Mouse (Mus musculus): Measurements from ENCODE around the gene Cic.
"Not testable (repeated sequence)": the region's sequence is repeated elsewhere in the genome, so short reads cannot be mapped to it uniquely, and the experiment has no call there.

Gene Cic

DNA sequence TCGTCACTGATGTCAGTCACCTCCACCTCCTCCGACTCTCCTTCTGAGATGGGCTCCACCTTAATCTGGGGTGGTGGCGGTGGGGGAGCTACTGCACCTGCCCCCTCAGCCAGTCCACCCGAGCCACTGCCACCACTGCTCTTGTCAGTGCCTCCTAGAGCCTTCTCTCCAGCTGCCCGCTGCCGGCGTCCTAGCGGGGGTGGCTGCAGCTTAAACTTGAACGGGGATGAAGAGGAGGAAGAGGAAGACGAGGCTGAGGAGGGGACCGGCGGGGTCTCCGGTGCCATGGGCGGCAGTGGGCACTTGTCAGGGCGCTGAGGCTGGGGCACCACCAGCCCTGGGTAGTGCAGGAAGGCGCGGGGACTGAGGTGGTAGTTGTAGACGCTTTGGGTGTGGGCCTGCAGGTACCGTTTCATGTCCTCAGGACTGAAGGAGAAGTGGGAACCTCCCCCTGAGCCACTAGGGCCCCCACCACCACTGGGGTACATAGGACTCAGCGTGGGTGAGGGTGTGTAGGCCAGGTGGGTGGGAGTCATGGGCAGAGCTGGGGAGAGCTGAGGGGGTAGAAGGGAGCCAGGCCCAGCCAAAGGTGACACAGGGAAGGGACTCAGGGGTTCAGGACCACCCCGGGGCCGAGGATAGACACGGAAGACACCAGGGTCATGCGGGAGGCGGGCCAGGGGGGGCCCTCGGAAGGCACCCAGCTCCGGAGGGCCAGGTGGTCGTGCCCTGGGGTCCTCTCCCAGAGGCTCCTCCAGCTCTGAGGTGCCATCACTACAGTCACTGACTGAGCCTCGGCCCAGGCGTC, 22.7 kb upstream of the Cic start:
- DNase-seq = no peak

DNA sequence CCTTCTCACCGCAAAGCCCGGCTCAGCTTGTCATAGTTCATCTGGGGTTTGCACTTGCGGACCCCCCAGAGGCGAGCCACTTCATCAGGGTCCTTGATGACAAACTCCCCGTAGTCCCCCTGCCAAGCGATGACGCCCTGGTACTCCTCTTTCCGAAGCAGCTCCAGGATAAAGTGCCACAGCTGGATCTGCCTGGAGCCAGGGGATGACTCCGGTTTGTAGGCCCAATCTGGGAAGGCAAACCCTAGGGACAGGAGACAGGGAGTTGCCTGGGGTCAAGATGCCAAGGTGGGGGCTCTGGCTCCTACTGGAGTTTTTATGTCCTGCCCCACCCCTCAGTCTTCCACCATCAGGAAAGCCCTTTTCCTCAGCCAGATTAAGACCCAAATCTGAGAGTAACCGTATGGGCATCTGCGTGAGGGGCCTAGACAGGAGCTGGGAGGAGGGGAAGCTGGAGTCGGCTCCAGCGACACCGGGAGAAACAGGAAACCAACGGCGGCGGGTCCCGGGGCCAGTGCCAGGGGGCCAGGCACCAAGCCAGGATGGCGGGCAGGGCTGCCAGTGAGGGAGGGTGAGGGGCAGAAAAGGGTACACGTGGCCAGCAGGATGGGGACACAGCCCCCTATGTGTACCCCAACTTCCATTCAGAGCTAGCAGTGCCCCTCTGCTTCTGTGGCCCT, 21.3 kb upstream of the Cic start:
- DNase-seq = peak in 1 of 2 experiments; percentile 55

DNA sequence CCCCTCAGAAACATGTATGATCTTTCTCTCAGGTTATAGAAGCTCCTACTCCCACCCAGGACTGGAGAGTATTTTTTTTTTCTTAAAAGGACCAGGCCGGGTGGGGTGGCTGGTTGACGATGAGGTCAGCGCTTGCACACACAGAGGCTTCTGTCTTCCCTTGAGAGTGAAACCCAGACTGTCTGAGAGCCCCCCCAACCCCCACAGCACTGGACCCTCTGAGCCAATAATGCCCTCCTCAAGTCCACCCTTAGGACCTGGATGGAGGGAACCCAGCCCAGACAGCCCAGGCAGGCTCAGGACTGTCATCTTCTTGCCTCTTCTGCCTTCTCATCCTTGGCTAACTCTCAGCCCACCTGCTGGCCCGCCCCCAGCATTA, 20.8 kb upstream of the Cic start:
- DNase-seq = no peak

DNA sequence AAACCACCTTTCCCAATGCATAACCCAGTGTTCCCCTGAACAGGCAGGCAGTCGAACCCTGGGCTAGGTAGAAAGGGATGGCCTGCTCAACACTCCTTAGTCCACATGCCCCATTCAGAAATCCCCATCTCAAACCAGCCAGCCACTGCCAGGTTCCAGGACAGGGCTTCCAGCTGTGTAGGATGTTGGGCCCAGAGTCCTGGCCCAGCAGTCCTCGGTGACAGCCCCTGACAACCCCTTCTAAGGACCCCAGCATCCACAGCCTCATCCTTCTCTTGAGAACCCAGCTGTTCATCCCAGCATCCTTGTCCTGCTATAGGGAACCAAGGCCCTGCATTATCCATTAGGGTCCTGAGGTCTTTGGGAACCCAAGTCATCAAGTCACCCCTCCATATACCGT, 20.0 kb upstream of the Cic start:
- no peak for DNase-seq

DNA sequence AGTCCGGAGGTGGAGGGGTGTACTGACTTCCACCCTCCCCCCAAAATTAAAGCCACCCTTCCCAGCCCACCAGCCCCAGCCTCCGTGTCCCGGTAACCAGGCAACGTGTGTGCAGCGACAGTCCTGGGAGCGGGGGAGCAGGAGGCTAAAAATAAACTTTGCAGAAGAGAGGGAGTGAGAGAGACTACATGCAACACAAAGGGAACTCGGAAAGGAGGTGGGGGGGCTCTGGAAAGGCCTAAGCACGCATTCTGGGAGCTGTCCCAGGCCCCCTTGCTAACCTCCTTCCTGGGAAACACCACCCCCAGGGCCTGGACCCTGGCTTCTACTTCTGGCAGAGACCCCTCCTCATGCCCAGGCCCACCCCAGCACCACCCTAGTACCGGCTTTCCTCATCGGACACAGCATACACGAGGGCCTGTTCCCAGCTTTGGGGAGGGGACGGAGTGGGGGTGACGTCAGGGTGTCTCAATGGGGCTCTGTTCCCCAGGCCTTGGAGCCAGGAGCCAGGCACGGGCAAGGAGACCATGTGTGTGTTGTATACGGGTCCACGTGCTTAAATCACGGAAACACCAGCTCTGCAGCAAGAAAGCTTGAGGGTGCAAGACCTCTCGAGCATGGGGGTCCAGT, 19.4 kb upstream of the Cic start:
- DNase-seq = no peak

DNA sequence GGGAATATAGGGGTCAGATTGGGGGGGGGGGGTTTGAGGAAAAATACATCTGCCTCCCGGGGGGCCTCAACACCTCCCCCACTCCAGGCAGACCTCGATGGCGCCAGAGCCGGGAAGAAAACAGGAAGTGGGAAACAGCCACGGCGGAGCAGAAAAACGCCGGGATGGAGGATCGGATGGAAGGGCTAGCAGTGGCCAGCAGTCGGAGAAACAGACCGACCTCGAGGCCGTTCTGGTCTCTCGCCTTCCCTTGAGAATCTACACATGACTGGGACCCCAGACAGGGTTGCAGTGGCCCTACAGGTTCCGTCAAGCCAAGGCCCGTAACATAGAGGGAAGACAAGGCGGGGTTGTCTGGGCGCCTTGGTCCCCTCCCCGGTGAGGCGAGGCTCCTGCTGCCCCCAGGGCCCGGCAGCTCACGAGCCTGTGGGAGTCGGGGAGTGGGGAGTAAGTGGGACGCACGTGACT, 18.6 kb upstream of the Cic start:
- DNase-seq = no peak

DNA sequence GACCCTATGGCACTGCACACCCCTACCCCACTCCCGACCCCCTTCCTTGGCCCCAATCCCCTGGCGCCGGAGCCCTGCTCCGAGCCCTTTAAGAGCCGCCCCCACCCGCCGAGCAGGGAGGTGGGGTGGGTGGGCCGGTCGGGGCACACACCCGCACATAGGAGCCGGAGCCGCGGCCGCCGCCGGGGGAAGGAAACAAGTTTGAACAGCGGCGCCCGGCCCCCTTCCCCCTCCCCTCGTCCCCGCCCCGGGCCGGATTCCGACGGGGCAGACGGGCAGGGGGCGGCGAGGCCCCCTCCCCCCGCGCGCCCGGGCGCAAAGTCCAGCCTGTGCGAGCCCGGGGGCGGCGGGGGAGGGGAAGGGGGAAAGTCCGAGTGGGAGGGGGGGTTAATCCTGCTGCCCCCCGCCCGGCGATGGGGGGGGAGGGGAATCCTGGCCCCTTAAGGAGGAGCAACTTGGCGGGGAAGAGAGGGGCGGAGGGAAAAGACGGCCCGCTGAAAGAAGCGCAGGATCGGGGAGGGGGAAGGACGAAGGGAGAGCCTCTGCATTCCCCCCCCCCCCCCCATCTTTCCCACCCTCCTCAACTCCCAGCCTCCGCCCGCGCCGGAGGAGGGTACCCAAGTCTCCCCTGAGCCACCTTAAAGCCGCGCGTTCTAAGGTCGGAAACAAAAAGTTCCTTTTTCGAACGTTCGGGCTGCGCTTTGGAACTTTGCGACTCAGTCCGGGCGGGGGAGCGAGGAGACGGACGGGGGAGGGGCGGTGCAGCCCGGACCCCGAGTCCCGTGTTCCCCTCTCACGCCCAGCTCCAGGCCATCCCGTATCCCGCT, 18.0 kb upstream of the Cic start:
- peak; percentile 75 to 80 for DNase-seq

DNA sequence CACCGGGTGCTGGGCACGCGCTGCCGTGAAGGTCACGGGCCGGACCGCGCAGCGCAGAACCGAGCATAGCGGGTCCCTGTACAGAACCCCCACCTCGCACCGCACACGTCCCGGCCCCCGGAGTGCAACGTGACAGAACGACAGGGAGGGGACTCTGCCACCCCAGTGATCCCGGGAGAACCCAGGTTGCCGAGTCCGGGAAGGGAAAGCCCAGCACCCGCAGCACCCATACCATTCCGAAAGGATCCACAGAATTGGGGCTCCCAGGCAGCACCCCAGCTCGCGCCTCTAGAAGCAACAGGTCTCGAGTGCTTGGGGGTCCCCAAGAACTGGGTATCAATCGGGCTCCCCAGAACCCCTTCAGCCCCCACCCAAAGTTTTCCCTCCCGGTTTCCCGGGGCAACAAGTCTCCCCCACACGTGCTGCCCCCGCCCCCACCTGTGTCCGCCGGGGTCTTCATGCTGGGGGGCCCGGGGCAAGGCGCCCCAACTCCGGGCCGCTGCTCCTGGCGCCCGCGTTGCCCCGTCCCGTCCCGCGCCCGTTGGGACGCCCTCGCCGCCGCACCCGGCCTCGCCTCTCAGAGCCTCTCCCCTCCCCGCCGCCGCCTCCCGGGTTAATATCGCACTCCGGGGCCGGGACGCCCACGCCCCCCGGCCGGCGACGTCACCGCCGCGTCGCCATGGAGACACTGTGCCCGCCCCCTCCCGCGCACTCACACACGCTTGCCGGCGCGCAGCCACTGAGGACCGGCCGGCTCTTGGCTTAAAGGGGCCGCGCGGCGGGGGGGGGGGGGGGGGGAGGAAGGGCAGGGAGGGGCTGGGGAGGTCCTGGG, 17.1 kb upstream of the Cic start, which contains the start of gene Erf:
TSS of gene Erf (minus strand) at position 621 of the 832 bp plus-strand sequence.
- DNase-seq = peak; percentile 93 to 95

DNA sequence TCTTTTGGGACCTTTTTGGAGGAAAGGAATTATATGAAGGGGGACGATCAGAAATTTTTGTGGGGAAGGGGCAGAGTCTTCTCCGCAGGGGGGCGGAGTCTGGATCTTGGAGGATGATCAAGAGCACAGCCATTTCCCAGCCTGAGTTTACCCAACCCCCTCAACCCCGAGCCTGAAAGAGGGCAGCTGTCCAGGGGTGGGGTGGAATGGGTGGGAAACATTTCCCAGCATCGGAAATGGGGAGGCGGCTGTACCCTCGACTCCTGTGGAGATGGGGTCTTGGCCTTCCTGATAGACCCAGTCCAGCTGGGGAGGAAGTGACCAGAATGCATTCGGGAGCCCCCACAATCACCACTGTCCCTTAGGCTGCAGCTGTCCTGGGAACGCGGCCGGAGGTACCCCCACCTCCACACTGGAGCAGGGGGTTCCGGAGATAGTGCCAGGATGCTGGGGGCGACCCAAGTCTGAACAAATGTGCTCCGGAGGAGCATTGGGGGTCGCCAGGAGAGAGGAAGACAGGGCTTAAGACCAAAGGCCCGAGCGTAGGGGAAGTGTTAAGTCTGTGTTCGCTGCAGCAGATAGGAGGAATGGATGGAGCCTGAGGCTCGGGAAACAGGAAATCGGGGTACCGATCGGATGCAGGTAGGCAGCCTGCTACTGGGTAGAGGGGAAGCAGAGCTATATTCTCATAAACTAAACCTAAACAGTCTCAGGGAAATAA, 16.3 kb upstream of the Cic start:
- DNase-seq = peak in 1 of 2 experiments; percentile 53

DNA sequence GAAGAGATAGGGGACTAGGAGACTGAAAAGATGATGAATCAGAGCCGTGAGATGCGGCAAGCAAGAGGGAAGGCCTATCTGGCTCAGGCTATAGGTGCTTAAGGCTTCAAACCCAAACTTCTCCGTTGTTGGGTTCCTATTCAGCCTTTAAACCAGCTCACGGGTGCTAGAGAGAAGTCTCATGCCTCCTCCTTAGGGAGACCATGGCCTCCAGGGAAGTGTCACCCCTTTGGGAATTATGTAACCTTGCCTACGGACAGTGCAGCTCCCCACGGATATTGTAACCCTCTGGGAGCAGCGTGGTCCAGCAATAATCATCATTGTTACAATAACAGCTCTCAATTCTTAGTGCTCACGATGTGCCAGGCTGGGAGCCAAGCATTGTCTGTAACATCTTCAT, 15.7 kb upstream of the Cic start:
- DNase-seq = no peak

DNA sequence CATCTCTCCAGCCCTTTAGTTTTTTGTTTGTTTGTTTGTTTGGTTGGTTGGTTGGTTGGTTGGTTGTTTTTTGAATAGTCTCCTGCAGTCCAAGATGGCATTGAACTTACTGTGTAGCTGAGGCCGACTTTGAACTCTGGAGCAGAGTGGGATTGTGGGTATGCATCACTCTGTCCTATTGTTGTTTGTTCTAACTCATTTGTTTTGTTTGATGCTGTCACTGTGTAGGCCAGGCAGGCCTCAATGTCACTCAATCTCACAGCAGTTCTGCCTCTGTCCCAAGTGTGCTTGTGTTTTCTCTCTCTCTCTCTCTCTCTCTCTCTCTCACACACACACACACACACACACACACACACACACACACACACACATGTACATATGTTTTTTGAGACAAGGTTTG, 5.6 kb upstream of the Cic start:
- no peak for DNase-seq

DNA sequence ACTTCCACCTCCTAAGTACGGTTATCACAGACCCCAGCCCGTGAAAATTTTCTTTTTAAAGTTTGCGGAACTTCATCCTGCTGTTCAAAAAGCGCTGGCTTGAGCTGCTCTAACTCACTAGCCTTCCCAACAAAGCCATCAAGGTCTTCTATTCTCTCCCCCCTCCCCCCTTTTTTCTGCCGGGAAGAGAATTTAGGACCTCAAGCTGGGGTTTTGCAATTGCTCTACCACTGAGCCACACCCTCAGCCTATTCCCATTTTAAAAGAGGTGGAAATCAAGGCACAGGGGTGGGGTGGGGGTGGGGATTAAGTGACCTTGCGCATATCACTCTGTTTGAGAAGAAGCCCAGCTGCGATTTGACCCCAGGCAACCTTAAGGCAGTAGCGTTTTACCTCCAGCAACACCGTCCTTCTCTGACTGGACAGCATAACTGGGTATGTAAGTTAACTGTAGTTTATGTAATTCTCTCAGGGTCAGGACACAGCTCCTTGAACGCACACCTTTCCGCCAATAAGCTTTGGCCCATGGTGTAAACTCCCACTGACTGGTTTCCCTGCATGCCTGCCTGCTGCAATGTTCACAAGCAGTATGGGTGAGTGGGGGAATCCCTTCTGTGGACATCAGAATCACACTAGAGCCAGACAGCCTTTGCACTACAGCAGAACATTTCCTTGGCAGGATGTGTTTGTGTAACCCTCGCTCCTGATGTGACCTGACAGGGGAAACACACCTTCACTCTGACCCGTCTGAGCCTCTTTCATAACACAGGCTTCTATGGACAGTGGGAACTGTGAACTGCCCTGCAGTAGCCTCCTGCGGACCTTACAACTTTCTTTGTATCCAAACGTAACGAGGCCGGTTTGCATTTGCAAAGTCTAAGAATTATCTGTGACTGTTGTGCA, 3.3 kb upstream of the Cic start:
- DNase-seq = no peak

DNA sequence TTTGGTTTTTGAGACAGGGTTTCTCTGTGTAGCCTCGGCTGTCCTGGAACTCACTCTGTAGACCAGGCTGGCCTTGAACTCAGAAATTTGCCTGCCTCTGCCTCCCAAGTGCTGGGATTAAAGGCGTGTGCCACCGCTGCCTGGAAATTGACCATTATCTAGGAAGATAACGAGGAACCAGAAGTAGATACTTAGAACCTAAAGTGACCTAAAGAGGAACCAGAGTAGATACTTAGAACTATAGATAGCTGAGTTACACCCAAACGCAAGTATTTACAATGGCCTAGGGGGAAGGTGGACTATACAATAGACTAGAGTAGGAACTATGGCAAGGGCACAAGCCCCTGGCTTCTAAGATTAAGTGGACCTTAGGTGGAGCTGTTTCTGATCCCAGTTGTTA, 1.8 kb upstream of the Cic start:
- not testable (repeated sequence) for DNase-seq

DNA sequence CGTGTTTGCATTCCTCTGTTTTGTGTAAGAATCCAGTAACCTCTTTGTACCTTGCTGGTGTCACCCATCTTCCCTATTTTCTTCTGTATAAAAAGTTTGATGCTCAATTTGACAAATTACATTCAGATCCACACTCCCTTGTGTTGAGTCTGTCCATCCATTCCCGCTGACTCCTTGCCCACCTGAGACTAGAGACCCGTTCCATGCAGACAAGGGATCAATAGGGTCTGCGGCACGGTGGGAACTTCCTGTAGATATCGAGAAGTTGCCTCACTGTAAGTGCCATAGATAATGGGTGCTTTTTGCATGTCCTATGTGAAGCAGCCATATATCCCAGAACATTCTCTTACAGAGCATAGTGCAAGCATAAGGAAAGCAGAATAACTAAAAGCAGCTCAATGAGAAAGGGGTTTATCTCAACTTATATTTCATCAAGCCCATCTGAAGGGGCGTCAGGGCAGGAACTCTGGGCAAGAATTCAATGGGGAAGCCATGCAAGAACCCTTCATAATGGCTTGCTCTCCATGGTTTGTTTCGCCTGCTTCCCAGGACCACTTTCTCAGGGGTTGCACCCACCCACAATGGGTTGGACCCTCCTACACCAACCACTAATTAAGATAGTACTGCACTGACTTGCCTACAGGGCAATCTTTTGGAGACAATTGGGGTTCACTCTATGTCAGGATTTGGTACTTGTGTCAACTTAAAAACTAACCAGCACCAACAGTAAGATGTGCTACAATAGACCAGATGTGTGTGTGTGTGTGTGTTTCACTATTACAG, 1.1 kb upstream of the Cic start:
- DNase-seq = peak in 1 of 2 experiments; percentile 6

DNA sequence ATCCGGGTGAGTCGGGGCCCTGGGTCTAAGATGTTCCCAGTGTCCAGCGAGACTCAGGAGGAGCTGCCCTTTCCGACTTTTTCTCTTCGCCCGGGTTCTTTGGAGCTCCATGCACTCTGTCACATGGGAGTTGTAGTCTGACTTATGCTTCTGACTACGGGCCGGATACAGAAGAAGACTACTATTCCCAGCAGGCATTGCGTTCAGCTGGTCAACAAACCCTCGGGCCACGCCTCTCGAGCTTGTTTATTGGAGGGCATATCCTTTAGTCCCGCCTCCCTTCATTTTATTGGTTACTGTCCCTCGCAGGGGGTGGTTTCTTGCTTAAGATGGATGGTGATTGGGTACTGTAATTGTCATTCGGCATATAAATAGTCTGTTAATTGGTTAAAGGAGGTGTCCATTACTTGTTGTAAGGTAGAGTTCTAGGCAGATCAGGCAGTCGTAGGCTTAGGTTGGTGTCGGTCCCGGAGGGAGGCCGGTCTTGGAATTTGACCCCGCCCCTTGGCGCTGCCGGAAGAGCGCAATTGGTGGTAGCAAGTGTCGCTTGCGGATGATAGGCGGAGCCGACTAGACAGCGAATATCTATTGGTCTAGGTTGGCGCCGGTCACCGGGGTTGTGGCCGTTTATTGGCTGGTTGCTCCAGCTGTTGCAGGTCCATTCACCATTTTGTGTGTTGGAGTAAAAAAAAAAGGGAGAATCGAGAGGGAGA, 403 bp downstream of the Cic start:
- peak; percentile 99 to 100 for DNase-seq

DNA sequence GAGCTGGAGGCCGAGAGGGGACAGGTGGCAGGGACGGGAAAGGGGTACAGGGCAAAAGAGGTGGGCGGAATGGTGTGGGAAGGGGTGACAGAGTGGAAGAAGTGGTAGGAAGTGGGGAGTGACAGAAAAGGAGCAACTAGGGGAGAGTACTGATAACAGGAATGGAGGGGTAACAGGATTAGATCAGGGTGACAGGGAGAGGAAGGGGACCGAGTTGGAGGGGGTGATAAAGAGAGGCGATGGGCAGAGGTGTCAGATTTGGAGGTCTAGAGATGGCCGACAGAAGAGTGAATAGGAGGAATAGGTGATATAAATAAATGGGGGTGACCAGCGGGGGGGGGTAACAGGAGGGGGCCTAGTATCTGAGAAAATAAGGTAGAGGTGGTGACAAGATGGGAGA, 1.1 kb downstream of the Cic start:
- DNase-seq = no peak

DNA sequence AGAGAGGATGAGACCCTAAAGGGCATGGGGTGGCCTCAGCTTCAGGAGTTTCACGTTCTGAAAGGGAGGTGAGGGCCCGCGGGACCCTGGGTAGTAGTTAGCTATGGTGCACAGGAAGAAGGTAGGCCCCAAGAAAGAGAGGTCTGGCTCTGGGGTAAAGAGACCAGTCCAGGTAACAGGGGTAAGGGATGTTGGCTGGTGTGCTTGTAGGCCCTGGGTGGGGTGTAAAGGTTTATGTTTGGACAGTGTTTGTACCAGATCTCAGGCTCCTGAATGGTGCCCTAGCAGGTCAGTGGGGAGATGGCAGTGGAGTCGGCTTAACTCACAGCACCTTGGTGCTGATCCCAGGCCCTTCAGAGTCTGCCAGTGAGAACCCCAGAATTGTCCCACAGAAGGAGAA, 1.5 kb downstream of the Cic start:
- no peak for DNase-seq

DNA sequence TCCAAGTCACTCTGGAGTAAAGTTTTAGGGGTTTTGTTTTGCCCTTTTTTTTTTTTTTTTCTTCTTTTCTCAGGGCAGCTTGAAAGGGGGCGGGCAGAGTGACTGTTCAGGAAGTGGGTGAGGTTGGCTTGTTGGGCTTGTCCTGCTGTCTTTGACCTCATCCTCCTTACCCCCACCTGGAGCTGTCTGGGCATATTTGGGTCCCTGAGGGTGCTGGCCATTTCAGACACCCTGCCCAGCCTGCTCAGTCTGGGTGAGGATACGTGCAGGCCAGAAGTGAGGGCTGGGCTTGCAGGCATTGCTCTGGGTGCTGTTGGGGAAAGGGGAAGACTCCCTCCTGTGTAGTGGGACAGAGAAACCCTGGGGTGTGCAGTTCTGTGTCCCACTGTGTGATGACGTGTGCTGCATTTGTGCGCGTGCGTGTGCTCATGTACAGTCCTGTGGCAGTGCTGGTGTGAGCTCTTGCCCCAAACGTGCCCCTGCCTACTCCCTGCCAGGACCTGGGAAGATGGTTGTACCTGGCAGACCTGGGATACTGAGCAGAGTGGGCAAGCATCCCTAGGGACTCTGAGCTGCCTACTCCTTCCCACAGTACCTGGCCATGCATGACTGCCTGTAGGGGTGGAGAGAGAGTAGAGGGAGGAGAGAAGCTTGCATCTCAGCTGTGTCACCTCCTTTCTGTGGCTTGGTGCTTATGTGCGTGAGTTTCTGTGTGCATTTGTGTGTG, 2.2 kb downstream of the Cic start:
- no peak for DNase-seq

Measured in kidney, adult 8-10 months (tissue).